Mouse (Mus musculus): ENCODE measurements around the gene Glipr1l2.

DNA sequence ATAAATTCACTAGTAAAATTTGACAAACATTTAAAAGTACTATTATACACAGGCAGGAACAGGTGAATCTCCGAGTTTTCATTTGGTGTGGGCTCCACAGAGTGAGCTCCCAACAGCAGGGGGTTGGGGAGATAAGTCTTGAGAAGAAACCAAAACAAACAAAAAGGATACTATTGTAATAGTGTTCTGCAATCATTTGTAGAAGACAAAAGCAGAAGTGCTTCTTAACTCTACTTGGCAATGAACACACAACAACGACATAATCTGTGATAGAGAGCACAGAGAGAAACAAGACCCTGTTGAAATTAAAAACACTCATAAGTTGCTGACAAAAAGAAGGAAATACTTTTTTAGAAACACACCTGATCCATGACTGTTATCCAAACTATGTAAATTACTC lies 3.1 kb upstream of the Glipr1l2 start:
- TF ChIP-seq CTCF (IDR thresholded peaks at IDR 0.05; ENCODE audit: borderline replicate concordance, insufficient read depth, low read depth, low read length) (no peak), POLR2A (IDR thresholded peaks at IDR 0.05; ENCODE audit: borderline replicate concordance, insufficient read depth, low read length) (no peak)

Data from cerebellum, adult 2 months (tissue).